Mouse (Mus musculus): ENCODE measurements around the gene Zfp715.
"Not testable (repeated sequence)": the region's sequence is repeated elsewhere in the genome, so short reads cannot be mapped to it uniquely, and the experiment has no call there.

Zfp715 gene

DNA sequence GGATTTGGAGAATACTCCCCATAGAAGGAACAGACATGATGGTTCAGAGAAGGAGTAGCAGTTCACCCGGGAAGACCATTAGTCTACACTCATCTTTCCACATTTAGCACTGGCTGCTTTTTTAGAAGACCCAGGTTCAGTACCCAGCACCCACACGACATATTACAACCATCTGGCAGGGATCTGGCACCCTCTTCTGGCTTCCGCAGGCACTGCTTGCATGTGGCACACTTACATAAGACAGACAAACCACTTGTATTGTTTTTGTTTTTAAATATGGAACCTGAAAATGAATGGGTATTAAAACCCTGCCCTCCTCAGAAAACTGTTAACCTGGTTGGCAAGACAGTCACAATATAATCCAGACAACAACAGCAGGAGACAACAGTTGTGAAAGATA is 21.6 kb downstream of the Zfp715 start:
- no peak for DNase-seq (ENCODE audit: low read depth, low spot score)

DNA sequence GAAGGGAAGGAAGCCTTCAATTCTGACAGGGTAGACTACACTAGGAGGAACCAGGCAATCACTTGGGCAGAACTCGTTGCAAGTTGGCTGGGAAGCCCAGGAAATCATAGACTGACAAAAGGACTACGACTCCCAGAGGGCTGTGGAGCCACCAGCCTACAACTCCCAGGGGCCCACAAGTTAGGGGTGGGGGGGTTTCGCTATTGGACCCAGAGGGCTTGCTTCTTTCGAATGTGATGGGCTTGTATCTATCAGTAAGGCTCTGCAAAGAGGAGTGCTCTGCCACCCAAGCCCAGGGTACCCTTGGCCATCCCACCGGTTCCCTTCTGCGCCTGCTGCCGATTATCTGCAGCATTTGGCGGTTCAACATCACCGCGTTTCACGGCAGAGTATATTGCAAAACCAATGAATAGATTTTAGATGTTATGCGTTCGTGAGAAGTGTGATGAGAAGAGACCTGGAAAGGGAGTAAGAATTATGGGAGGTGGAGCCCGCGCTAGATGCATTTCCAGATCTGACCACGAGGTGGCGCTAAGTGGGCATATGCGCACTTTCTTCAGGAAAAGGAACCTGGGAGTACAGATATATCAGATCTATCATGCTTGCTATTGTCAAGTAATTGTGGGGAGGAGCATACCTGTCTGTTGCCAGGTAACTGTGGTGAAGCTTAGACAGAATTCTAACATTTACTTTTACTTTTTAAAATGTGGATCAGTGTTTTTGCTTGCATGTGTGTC is 30.1 kb downstream of the Zfp715 start:
- peak; percentile 48 for DNase-seq (ENCODE audit: low read depth, low spot score)

DNA sequence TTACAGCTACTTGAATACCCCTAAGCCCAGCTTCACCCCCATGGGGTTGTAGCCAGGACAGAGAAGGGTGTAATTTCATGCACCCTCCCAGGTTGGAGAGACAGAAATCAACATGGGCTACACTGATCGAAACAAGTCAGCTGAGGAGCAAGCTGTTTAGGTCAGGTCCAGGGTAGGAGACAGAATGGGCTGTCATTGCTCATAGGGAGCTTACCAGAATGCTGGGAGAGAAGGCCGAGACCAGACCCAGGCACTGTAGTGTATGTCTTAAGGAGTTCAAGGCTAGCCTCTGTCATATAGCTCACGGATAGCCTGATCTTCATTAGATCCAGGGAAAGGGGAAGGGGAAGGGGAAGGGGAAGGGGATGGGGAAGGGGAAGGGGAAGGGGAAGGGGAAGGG is 30.6 kb downstream of the Zfp715 start:
- DNase-seq (ENCODE audit: low read depth, low spot score): no peak

DNA sequence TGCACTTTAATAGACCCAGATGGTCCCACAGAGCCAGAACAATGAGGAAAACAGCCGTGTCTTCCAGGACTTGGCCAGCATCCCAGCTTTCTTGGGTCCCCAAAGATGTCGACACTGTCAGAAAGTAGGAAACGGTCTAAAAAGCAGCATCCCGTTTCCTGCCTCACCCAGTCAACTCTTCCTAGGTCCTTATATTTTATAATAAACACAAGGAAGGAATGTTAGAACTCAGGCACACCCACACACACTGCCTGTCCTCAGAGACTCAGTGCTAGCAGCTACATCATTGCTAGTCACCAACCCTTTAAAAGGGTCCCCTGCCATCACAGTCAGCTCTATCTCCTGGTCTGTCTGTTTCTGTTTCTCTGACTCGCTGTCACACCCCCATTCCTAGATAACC is 35.7 kb downstream of the Zfp715 start:
- no peak for DNase-seq (ENCODE audit: low read depth, low spot score)

DNA sequence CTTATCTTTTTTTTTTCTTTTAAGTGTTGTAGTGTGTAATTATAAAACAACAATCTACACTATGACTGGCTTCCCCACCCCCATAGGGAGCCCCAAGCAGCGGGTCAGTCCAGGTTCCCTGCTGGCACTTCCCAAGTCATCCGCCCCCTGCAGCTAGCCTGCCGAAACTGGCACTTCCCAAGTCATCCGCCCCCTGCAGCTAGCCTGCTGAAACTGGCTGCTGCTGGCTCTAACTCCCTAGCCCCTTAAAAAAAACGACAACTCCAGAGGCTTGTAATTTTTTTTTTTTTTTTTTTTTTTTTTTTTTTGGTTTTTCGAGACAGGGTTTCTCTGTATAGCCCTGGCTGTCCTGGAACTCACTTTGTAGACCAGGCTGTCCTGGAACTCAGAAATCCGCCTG is 36.9 kb downstream of the Zfp715 start:
- DNase-seq (ENCODE audit: low read depth, low spot score): not testable (repeated sequence)

DNA sequence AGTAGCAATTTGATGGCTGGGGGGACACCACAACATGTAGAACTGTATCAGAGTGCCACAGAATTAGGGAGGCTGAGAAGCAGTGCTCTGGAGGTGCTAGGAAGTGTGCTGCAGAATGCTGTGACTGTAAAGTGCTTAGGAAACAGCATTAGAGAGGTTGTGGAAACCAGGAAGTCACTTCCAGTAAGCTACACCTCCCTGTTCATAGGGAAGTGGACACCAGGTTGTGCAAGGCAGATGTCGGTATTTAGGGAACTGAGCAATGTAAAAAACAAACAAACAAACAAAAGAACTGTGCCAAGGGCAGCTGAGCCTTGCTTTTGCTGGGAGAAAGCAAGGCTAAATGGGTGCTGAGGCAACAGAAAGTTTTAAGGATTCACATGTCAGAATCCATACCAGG is 39.6 kb downstream of the Zfp715 start:
- no peak for DNase-seq (ENCODE audit: low read depth, low spot score)

DNA sequence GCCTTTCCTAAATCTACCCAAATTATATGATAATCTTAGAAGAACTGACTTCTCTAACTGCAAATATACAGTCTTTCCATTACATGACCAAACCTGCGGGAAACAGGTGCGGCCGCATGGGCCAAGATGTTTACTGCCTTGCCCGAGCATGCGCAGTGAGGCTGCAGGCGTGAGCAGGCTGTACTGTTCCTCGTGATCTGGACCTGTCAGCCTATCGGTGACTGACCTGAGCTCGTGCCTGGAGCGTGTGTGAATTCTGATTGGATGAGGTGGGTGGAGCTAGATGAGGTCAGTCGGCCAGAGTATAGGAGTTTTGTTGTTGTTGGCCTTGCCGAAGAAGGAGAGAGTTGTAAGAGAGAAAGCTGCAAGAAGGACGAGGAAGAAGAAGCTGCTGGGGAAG is 45.7 kb downstream of the Zfp715 start:
- not testable (repeated sequence) for DNase-seq (ENCODE audit: low read depth, low spot score)

DNA sequence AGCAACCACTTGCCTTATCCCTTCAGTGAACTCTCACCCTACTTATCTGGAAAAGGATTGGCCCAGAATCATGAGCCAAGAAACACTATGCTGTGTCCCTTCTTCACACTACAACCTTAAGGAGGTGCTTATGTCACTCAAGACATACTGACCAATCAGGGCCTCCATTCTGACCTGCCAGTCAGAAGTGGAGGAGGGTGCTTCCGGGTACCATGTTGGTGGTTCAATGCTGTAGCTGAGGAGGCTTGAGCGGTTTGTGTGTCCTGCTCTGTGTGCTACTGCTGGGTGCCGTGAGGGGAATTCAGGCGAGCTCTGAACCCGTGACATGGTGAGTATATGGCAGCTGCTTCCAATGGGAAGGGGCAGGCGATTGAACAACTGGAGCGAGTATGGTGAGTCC is 59.6 kb downstream of the Zfp715 start:
- DNase-seq (ENCODE audit: low read depth, low spot score): no peak

DNA sequence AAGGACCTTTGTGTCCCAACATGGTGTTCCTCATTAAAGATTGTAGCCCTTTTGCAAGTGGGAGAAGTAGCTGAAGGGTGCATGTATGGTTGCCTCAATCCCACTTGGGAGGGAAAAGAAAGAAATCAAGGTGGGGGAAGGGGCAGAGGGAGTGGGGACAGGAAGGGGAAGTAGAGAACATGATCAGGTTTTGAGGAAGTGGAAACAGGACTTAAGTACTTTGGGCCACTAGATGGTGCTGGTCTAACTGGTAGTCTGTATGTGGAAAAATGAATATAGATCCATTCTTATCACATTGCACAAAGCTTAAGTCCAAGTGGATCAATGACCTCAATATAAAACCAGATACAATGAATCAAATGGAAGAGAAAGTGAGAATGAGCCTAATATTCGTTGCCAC is 62.4 kb downstream of the Zfp715 start:
- DNase-seq (ENCODE audit: low read depth, low spot score): not testable (repeated sequence)

Measured in CD4-positive helper T cell, adult 2 months (primary cell).